Mouse (Mus musculus): ENCODE measurements around the gene Hist1h2ab. TPM values are rescaled to one million over a fixed set of nuclear protein-coding genes. Genes with fewer than 3 reads are reported as not detected.
"Not testable (repeated sequence)": the region's sequence is repeated elsewhere in the genome, so short reads cannot be mapped to it uniquely, and the experiment has no call there.

Gene Hist1h2ab
- polyA plus RNA-seq, 1 experiment from 2014 or later: 20.4 TPM

DNA sequence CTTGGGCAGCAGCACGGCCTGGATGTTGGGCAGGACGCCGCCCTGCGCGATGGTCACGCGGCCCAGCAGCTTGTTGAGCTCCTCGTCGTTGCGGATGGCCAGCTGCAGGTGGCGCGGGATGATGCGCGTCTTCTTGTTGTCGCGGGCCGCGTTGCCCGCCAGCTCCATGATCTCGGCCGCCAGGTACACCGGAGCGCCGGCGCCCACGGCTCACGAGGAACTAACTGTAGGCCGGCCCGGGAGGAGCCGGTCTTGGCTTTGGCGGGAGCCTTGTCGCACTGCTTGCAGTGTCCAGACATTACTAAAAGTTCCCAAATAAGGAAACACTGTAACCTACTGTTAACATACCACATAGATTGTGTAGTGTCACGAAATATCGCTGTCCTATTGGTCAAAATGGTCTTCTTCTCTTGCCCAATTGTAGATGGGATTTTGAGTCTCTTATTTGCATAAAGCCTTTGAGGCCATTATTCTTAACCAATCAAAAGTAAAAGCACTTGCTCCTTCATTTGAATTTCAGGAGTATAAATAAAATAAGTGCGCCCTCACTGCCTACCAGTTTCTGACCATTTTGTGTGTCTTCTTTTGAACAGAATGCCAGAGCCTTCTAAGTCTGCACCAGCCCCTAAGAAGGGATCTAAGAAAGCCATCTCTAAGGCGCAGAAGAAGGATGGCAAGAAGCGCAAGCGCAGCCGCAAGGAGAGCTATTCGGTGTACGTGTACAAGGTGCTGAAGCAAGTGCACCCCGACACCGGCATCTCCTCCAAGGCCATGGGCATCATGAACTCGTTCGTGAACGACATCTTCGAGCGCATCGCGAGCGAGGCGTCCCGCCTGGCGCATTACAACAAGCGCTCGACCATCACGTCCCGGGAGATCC lies 4.5 kb upstream of the Hist1h2ab start, which contains the start of gene Hist1h2bb:
Gene Hist1h2bb, plus strand, starts transcription at position 534 of the 880 bp plus-strand sequence.
- H3K4me2 ChIP-seq: peak within 1 kb of the TSS; percentile 70
- H3K36me3 ChIP-seq; H3K9me3 ChIP-seq (replicated peaks); H3K27me3 ChIP-seq: not testable (repeated sequence)
- peak within 1 kb of the TSS; percentile 65 for H3K9ac ChIP-seq
- WGBS: under 1% methylated on average over 49 of the region's 58 CpGs
- ATAC-seq (replicated peaks; ENCODE audit: insufficient number of reproducible peaks, insufficient read depth, low FRiP score, low read depth): peak; percentile 92
- H3K4me3 ChIP-seq: peak within 1 kb of the TSS; percentile 49
- H3K27ac ChIP-seq: peak within 1 kb of the TSS; percentile 99
- peaks cover 22% of the 10 kb centered on the region for H3K4me1 ChIP-seq (replicated peaks)

DNA sequence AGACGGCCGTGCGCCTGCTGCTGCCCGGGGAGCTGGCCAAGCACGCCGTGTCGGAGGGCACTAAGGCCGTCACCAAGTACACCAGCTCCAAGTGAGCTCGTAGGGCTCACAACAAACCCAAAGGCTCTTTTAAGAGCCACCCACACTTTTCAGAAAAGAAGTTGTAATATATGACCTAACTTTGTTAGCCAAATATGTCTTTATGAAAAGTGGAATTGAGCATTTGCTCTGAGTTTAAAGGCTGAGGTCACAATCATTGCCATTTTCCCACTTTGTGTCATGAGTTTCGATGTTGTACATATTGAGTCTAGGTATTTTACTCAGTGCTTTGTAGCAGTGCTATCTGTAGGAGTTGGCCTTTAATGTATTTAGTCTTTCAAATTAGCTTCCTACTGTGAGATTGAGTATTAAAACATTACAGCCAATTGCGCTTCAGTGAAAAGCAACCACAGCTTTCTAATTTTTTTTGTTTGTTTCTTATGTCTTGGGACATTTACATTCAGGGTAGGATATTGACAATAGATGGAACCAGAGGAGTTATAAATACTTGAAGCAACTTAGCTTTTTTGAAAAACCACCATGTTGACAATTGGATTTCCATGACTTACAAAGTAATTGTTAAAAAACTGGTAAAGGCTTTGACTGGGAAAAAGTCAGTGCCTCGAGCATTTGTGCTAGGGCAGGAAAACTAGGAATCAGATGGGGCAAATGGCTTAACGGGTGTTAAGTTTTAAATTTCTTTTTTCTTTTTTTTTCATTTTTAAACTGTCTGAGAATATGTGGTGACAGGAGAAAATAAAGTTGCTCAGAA lies 3.6 kb upstream of the Hist1h2ab start:
- H3K4me3 ChIP-seq: peak overlapping the region; percentile 39
- H3K4me1 ChIP-seq (replicated peaks): peaks cover 21% of the 10 kb centered on the region
- H3K9ac ChIP-seq: peak overlapping the region; percentile 50; the same call in 1 of the 2 replicates
- ATAC-seq (replicated peaks; ENCODE audit: insufficient number of reproducible peaks, insufficient read depth, low FRiP score, low read depth): peak; percentile 17
- no peaks in the 10 kb centered on the region for H3K27me3 ChIP-seq
- H3K36me3 ChIP-seq: no peaks in the 10 kb centered on the region
- peak overlapping the region; percentile 70 for H3K4me2 ChIP-seq
- peak overlapping the region; percentile 99 for H3K27ac ChIP-seq
- WGBS: 7% methylated on average over 13 of the region's 13 CpGs
- no peaks in the 10 kb centered on the region for H3K9me3 ChIP-seq (replicated peaks)

DNA sequence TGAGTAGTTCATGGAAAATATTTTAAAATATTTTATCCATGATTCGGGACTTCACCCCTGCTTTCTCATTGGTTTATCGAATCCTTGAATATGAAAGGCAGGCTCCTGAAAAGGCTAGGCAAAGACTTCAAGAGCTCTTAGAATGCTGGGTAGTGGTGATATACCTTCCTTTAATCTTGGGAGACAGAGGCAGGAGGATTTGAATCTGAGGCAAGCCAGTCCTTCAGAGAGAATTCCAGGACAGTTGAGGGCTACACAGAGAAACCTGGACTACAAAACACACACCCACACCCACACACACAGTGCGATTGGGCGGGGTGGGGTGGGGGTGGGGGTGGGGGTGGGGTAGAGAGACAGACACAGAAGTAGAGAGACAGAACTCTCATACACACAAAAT lies 3.0 kb upstream of the Hist1h2ab start:
- Histone ChIP-seq H3K4me3 (no peak overlapping the region), H3K9ac (no peak overlapping the region)
- WGBS: 12% methylated on average over 4 of the region's 4 CpGs

DNA sequence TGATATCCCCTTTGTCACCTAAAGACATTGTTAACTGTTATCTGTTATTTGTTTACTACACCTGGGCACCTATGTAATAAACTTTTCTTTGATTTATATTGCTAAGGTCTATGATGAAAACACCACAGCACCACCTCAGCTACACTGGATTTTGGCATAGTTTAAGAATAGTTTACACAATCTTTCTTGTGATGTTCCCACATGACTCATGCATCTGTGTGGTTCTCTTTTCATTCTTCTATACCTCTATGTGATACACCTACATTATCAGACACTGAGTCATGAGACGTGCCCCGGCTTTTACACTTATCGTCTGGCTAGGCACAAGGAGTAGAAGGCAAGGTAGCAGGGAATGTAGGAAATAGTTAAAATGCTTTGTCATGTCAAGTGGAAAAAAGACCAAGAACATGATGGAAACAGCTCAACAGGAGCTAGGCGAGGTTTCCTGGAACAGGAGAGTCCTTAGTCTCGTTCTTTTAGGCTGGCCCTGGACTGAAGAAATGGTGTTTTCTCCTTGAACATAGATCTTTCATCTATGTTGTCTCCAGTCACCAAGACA lies 1.3 kb upstream of the Hist1h2ab start:
- Histone ChIP-seq H3K4me2 (no peak overlapping the region), H3K27ac (peak overlapping the region; percentile 42; the same call in 1 of the 2 replicates), H3K4me3 (no peak overlapping the region), H3K36me3 (no peaks in the 10 kb centered on the region), H3K9me3 (replicated peaks) (no peaks in the 10 kb centered on the region), H3K27me3 (no peaks in the 10 kb centered on the region), H3K4me1 (replicated peaks) (peaks cover 20% of the 10 kb centered on the region), H3K9ac (no peak overlapping the region)
- 86% methylated on average over 5 of the region's 5 CpGs for WGBS
- ATAC-seq (replicated peaks; ENCODE audit: insufficient number of reproducible peaks, insufficient read depth, low FRiP score, low read depth): no peak

More for the DNA sequence above, 3.0 kb upstream of the Hist1h2ab start:
- ATAC-seq (replicated peaks; ENCODE audit: insufficient number of reproducible peaks, insufficient read depth, low FRiP score, low read depth): no peak
- Histone ChIP-seq H3K27ac (peak overlapping the region; percentile 99), H3K27me3 (no peaks in the 10 kb centered on the region), H3K4me1 (replicated peaks) (peaks cover 25% of the 10 kb centered on the region), H3K9me3 (replicated peaks) (no peaks in the 10 kb centered on the region), H3K36me3 (no peaks in the 10 kb centered on the region), H3K4me2 (peak overlapping the region; percentile 70)

DNA sequence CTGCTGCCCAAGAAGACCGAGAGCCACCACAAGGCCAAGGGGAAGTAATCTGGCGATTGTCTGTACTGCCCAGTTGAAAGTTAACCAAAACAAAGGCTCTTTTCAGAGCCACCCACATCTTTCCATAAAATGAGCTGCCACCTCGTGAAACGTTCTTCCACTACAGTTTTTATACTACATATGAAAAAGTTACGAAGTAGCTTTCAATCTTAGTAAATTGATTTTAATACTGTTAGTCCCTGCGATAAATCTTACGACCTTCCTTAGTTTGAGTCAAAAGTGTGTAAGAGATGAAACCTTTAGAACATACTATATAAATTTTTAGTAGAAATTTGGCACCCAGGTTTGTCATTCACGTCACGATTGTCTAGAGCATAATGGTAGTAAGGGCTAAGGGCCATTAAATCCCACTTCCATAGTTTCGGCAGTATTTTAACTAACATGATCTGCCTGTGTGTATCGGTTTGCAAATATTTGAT lies 591 bp downstream of the Hist1h2ab start:
- Histone ChIP-seq H3K4me1 (replicated peaks) (peaks cover 17% of the 10 kb centered on the region), H3K4me3 (peak overlapping the region; percentile 50), H3K36me3 (no peaks in the 10 kb centered on the region), H3K27ac (peak overlapping the region; percentile 94), H3K9ac (peak overlapping the region; percentile 59), H3K4me2 (peak overlapping the region; percentile 79), H3K9me3 (replicated peaks) (no peaks in the 10 kb centered on the region), H3K27me3 (no peaks in the 10 kb centered on the region)
- ATAC-seq (replicated peaks; ENCODE audit: insufficient number of reproducible peaks, insufficient read depth, low FRiP score, low read depth): no peak
- WGBS: 2% methylated on average over 11 of the region's 11 CpGs

DNA sequence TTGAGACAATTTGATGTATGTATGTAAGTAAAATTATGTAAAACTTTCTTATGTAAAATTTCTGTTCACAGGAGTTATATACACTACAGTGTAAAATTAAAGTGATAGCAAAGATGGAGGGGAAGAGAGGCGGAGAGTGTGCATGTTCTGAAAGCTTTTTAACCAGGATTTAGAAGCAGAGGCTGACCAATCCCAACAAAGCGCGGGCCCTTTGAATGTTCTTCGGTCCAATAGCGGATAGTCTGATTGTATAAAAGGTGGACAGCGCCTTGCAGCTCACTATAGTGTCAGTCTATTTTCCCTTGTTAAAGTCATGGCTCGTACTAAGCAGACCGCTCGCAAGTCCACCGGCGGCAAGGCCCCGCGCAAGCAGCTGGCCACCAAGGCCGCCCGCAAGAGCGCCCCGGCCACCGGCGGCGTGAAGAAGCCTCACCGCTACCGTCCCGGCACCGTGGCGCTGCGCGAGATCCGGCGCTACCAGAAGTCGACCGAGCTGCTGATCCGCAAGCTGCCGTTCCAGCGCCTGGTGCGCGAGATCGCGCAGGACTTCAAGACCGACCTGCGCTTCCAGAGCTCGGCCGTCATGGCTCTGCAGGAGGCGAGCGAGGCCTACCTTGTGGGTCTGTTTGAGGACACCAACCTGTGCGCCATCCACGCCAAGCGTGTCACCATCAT lies 1.3 kb downstream of the Hist1h2ab start, which contains the start of gene Hist1h3b:
Gene Hist1h3b, plus strand, starts transcription at position 201 of the 675 bp plus-strand sequence.
- peak; percentile 83 for ATAC-seq (replicated peaks; ENCODE audit: insufficient number of reproducible peaks, insufficient read depth, low FRiP score, low read depth)
- Histone ChIP-seq H3K4me1 (replicated peaks) (peaks cover 15% of the 10 kb centered on the region), H3K27ac (peak within 1 kb of the TSS; percentile 94), H3K4me3 (peak within 1 kb of the TSS; percentile 50), H3K9ac (peak within 1 kb of the TSS; percentile 59), H3K4me2 (peak within 1 kb of the TSS; percentile 79)
- under 1% methylated on average over 16 of the region's 47 CpGs for WGBS
- H3K9me3 ChIP-seq (replicated peaks); H3K27me3 ChIP-seq; H3K36me3 ChIP-seq: not testable (repeated sequence)

DNA sequence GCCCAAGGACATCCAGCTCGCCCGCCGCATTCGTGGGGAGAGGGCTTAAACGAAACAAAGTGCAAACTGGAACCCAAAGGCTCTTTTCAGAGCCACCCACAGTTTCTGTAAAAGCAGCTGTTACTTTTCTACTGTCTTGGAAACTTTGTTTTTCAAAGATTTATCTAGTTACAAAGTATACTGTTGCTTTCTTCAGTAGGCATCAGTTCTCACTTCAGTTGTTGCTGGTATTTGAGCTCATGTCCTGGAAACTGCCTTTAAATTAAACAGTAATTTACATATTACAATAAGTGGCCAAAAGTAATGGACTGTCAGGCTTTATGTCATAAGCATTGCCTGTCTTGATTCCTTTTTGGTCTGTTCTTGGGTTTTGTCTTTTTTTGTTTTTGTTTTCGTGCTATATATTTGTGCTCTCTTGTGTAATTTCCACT lies 1.8 kb downstream of the Hist1h2ab start:
- Histone ChIP-seq H3K27me3 (no peaks in the 10 kb centered on the region), H3K9me3 (replicated peaks) (no peaks in the 10 kb centered on the region), H3K4me1 (replicated peaks) (peaks cover 17% of the 10 kb centered on the region), H3K27ac (peak overlapping the region; percentile 68), H3K4me2 (peak overlapping the region; percentile 79), H3K4me3 (peak overlapping the region; percentile 41), H3K9ac (peak overlapping the region; percentile 52), H3K36me3 (no peaks in the 10 kb centered on the region)
- no peak for ATAC-seq (replicated peaks; ENCODE audit: insufficient number of reproducible peaks, insufficient read depth, low FRiP score, low read depth)
- WGBS: 11% methylated on average over 6 of the region's 6 CpGs

DNA sequence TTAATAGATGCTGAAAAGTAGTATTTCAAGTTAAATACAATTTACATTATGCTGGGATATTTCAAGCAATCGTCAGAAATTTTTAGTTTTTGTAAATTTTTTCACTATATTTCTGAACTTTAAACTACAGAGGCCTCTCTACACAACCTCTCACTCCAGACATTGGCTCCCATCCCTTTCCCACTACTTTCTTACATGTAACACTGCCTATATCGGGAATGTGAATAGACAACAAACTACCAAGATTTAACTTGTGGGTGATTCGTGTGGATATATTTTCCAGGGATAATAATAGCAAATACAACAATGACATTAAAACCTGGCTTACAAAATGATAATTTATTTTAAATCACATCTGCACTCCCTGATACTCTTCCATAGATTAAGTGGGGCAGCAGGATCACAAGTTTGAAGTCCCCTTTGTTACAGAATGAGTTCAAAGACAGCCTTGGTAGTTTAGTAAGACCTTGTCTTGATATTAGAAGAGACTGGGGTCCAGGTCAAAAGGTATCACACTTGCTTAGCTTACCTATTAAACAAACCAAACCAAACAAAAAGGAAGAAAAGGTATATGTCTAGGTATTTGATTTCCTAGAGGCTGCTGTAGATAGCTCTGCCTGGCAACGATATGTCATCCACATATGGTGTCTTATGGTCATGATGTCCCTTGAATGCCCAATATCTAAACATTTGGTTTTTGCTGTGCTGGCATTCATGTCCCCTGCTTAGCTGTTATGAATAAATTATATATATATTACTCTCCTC lies 2.6 kb downstream of the Hist1h2ab start:
- ATAC-seq (replicated peaks; ENCODE audit: insufficient number of reproducible peaks, insufficient read depth, low FRiP score, low read depth): no peak
- Histone ChIP-seq H3K9ac (no peak overlapping the region), H3K27ac (peak overlapping the region; percentile 3; the same call in 1 of the 2 replicates)

DNA sequence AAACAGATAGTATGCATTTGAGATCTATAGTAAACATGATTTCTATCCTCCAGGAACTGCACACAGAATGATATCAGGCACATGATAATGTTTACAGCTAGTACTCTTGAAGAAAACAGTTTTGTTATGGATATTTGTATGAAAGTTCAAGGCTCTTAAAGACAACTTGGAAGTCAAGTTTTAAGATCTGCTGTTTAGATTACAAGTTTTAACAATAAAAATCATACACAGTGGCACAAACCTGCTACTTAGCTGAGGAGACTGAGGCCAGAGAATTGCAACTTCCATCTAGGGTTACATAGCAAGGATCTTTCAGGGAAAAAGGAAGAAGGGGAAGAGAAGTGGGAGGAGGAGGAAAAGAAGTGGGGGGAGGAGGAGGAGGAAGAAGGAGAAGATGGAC lies 4.1 kb downstream of the Hist1h2ab start:
- H3K27me3 ChIP-seq: no peaks in the 10 kb centered on the region
- no peak for ATAC-seq (replicated peaks; ENCODE audit: insufficient number of reproducible peaks, insufficient read depth, low FRiP score, low read depth)
- H3K4me2 ChIP-seq: no peak overlapping the region
- peaks cover 15% of the 10 kb centered on the region for H3K4me1 ChIP-seq (replicated peaks)
- no peak overlapping the region for H3K9ac ChIP-seq
- no peak overlapping the region for H3K4me3 ChIP-seq
- no peaks in the 10 kb centered on the region for H3K9me3 ChIP-seq (replicated peaks)
- H3K27ac ChIP-seq: no peak overlapping the region
- H3K36me3 ChIP-seq: no peaks in the 10 kb centered on the region

More for the DNA sequence above, 2.6 kb downstream of the Hist1h2ab start:
- H3K4me3 ChIP-seq: no peak overlapping the region
- H3K36me3 ChIP-seq: no peaks in the 10 kb centered on the region
- WGBS: 57% methylated on average over 4 of the region's 4 CpGs
- H3K4me2 ChIP-seq: peak overlapping the region; percentile 79
- H3K4me1 ChIP-seq (replicated peaks): peaks cover 13% of the 10 kb centered on the region
- no peaks in the 10 kb centered on the region for H3K27me3 ChIP-seq
- H3K9me3 ChIP-seq (replicated peaks): no peaks in the 10 kb centered on the region

DNA sequence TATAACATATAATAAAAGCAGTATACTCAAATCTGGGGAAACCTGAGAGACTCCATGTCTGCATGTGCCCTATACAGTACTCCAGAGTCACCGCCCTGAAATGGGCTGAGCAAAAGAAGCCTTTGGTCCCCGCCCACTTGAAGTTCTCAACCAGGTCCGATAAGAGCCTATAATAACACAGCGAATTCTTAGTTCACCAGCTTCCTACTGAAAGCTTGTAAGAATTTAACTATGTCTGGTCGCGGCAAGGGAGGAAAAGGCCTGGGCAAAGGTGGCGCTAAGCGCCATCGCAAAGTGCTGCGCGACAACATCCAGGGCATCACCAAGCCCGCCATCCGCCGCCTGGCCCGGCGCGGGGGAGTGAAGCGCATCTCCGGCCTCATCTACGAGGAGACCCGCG lies 5.9 kb downstream of the Hist1h2ab start, which contains the start of gene Hist1h4b:
Gene Hist1h4b, plus strand, starts transcription at position 224 of the 400 bp plus-strand sequence.
- Histone ChIP-seq H3K27ac (peak within 1 kb of the TSS; percentile 86), H3K4me2 (peak within 1 kb of the TSS; percentile 73), H3K4me3 (peak within 1 kb of the TSS; percentile 48), H3K27me3 (no peaks in the 10 kb centered on the region), H3K9ac (peak within 1 kb of the TSS; percentile 60), H3K9me3 (replicated peaks) (no peaks in the 10 kb centered on the region), H3K4me1 (replicated peaks) (peaks cover 23% of the 10 kb centered on the region), H3K36me3 (no peaks in the 10 kb centered on the region)
- ATAC-seq (replicated peaks; ENCODE audit: insufficient number of reproducible peaks, insufficient read depth, low FRiP score, low read depth): peak; percentile 72
- 0% methylated on average over 16 of the region's 22 CpGs for WGBS

Data from heart, embryonic 15.5 days (tissue).